Mouse (Mus musculus) large intestine, adult 2 months (tissue): ENCODE results near the gene Tnrc6b. TPM values are rescaled to one million over a fixed set of nuclear protein-coding genes. Genes with fewer than 3 reads are reported as not detected.

Source experiments
- DNase-seq: peaks from one replicate; pipeline ENCODE4 v3.0.0-alpha.2; 2012; ENCODE audit warnings: low read depth, low spot score
- WGBS: fragments of 180-500 bp; shearing (Covaris S2); methylation state at CpG from one replicate; pipeline ENCODE4 v1.1.7; 2018; 5-methylcytosine and 5-hydroxymethylcytosine counted together
- polyA plus RNA-seq: library from polyadenylated mRNA; depleted of rRNA; stranded (reverse); fragments of >200 nt; gene quantifications from 2 replicates; pipeline ENCODE4 v1.2.3, GENCODE M21; 2012; rRNA removed

Tnrc6b gene
- polyA plus RNA-seq, 1 experiment = 6.5 TPM

DNA sequence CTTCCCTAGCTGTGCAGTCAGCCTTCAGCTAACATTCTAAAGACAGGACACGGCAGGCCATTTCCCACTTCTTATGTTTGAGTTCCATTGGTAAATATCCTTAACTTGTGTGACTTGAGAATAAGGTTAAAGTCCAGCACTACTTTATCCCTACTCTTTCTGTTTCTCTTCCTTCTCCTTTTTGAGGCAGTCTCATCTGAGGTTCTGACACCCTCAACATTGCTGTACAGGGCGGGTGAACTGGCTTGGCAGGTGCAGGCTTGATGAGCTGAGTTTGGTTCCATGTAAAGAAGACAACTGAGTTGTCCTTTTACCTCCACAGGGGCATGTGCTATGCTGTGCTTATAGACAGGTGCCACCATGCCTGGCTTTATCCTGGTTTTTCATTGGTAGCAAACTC, 272.2 kb downstream of the Tnrc6b start:
- DNase-seq = no peak
- WGBS = 30% methylated on average over 2 of the region's 2 CpGs

DNA sequence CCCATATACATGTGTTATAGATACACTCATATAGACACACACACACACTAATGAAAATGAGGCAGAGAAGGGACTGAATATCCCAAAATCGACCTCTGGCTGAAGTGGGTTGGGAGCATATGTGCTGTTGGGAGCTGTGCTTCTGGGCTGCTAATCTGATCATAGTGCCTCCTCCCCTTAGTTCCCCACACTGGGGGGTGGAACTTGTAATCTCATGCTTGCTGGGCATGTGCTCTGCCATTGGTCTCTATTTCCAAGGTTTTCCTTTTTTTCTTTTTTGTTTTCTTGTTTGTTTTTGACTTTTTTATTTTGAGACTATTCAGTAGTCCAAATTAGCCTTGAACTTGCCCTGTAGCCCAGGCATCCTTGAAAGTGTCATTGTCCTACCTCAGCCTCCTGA, 277.2 kb downstream of the Tnrc6b start:
- 22% methylated on average over 1 of the region's 1 CpGs for WGBS
- DNase-seq = no peak

- WGBS = 14% methylated on average over 3 of the region's 3 CpGs
- peak; percentile 73 for DNase-seq
These were observed 278.6 kb downstream of the Tnrc6b start for GRCm38 (mm10) chr15:80989712-80990111.

Other genes starting within 250 kb of the Tnrc6b start
- not detected in 2 replicates for gene Enthd1, start 146.2 kb upstream of the Tnrc6b start, polyA plus RNA-seq
- gene Grap2, start 138.7 kb upstream of the Tnrc6b start, polyA plus RNA-seq = 1.7 and 3.5 TPM in 2 replicates
- gene Fam83f, start 39.5 kb upstream of the Tnrc6b start, polyA plus RNA-seq = 23.3 and 23.8 TPM in 2 replicates
- gene Adsl, start 237.2 kb downstream of the Tnrc6b start, polyA plus RNA-seq = 48.0 and 54.2 TPM in 2 replicates